Mouse (Mus musculus) adrenal gland, adult 8-10 months (tissue): ENCODE data around the gene Ccdc66. TPM values are rescaled to one million over a fixed set of nuclear protein-coding genes. Genes with fewer than 3 reads are reported as not detected.

Experiments used
- DNase-seq: peaks from one replicate; pipeline ENCODE4 v3.0.0; 2022
- total RNA-seq, 4 experiments: library from RNA; stranded (reverse); gene quantifications; 2 replicates each; pipeline ENCODE4 v1.2.4; 2022

Ccdc66 gene
- 10 to 100 TPM in 2 of 4 experiments, 1 to 10 TPM in 2; 7.7 to 14.5 (median 11.0) TPM for total RNA-seq

DNA sequence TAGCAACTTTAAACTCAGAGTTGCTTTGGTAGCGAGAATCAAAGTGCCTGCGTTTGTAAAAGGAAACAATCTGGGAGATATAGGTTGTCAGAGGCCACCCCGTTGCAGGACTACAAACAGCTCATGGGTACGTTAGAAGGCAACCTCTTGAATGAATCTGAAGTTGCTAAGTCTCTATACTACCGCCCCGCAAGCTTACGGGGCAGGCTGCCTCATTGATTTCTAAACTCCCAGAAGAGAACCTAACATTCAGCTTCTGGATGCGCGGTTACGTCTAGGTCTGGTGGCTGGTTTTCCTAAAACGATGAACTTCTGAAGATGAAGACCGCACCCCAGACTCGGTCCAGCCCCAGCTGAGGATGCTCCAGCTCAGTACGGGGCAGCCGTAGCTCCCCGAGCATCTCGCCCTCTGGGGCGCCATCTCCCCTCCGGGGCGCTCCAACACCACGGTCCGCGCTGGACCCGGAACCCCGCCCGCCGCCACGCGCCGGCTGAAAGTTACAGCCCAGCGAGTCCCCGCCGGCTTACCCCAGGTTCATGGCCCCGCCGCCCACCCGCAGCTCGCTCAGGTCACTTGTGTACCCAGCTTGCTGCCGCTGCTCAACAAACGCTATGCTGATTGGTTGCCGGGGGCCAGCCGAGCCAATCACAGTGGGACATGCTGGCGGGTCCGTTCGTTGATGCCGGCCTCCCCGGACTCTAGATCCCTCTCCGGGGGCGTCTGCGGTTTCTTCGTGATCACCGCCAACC lies at the start of gene Ccdc66:
Gene Ccdc66, minus strand, starts transcription at position 567 of the 750 bp plus-strand sequence.
- peak; percentile 96 for DNase-seq

DNA sequence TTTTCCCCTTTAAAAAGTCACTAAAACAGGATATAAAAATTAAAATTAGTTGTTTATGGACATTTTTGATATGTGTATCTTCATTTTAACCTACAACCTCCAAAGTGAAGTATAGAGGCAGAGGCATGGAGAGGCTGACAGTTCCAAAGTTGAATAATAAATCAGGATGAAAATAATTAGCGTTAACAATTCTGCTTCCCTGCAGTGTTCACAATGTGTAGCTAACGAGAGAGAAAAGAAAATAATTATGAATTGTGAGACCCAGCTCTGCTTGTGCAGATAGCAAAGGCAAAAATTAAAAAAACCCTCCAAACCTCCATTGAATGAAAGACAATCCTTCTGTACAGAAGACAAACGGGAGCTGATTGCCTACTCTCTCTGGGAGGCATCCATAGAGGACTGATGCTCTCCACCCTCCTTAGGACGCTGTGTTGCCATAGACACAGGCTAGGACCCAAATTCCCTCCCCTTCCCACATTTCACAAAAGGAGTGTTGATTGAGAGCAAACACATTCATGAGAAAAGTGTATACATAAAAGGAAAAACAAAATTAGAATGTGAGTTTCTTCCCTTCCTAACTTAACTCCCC lies 35.7 kb upstream of the Ccdc66 start:
- DNase-seq: no peak

DNA sequence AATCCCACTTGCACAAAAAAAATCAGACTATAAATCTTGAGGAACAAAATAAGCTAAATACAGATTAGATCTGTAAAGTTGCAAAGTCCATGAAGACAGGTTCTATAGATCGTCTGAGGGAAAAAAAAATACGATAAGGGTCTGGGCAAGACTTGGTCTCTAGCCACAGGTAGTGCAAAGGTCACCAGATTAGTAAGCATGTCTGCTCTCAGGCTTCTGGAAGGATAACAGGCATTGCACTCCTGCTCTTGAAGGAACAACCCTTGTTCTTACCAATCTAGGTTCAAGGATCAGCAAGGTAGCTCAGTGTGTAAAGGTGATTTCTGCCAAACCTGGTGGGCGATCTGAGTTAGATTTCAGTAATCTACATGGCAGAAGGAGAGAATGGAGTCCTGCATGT lies 28.2 kb upstream of the Ccdc66 start:
- no peak for DNase-seq

DNA sequence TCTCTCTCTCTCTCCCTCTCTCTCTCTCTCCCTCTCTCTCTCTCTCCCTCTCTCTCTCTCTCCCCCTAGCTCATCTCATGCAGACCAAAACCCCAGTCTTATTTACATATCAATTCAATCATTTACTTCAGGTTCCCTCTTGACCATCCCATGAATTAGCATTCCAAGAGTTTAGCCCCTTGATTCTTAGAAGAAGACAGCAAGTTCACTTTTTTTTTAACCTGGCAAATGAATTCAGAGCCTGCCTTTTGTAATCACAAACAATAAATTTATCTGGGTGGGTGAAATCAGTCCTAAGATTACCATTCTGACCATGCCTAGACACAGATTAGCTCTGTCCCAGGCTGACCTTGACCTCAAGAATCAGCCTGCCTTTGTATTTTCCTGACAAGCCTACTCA lies 16.3 kb upstream of the Ccdc66 start:
- no peak for DNase-seq

DNA sequence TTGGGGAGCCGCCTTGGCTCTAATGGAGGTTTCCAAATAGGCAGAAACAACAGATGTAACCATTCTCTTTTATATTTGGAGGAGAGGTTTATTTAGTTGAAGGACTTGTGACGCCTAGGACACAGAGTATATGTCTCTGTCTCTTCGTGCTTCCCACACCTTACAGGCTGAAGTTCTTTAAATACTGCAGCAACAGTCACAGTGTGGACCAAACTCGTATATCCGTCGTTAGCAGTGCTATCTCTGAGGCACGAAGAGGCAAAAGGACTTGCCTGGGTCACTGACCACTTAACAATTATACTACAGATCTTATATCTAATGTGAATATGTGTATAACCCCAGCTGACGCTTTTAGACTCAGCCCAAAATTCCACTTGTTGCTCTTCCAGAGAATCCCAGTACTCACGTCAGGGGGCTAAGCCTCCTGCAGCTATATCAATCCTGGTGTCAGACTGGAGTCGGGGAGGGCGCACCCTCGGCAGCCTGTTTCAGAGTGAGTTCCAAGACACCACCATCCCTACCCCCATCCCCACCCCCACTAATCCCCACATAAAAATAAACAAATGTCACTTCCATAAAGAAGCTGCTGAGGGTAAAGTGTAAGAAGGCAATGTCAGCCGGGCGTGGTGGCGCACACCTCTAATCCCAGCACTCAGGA lies 513 bp upstream of the Ccdc66 start:
- DNase-seq: no peak

DNA sequence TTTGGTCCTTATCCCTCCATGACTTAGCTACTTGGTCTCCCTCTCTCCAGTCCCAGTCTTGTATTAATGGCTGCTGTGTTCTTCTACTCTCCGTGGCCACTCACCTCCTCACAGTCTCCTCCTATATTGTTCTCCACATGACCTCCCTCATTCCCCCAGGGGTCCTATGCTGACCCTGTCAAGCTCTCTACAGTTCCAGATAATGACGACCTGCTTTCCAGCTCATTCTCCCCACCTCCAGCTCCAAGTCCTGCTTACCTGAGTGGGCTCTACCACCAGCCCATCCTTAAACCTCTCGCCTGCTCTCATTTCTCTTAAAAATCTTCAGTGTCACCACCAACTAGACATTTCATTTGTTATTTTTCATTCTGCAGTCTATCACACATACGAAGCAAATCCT lies 7.2 kb downstream of the Ccdc66 start:
- no peak for DNase-seq

DNA sequence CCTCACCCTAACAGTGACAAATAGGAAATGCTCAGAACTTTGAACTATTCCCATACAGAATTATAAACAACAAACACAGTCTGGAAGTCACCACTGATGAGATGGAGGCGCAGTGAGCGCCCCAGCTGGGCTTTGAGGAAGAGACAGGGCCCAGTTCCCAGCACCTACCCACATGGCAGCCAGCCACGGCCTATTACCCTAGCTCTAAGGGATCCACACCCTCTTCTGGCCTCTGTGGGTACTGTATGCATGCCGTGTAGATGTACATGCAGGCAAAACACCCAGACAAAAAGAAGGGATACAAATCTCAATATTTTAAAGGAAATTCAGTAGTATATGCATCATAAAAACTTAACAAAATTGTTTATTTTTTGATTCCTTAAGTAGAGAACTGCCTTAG lies 14.7 kb downstream of the Ccdc66 start:
- DNase-seq: no peak

DNA sequence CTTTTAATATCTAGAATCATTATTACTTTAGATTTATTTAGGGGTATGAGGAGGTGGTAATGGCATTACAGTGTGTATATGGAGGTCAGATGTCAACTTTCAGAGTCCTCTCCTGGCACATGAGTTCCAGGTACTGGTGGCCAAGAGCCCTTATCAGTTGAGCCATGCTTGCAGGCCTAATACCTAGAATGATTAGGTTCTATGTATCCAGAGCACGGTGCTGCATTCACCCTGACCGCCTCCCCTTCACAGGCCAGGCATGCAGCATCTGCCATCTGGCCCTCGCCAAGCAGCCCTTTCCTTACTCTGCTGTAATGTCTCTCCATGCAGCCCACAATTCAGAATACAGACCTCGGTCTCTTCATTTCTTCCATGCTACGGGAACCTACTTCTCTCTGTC lies 16.9 kb downstream of the Ccdc66 start:
- no peak for DNase-seq

DNA sequence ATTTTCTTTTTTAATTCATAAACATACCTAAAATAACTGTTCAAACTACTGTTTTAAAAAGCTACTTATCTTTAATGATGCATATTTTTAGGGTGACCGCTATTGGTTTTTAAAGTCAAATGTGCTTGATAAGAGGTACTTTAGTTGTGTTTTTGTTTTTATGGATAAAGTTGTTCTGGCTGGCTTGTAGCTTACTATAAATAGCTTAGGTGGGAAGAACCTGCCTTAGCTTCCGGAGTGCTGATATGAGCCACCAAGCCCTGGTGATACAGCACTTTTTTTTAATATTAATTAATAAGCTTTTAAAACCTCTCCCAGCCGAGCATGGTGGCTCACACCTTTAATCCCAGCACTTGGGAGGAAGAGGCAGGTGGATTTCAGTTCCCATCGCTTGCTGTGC lies 61.3 kb downstream of the Ccdc66 start:
- no peak for DNase-seq

DNA sequence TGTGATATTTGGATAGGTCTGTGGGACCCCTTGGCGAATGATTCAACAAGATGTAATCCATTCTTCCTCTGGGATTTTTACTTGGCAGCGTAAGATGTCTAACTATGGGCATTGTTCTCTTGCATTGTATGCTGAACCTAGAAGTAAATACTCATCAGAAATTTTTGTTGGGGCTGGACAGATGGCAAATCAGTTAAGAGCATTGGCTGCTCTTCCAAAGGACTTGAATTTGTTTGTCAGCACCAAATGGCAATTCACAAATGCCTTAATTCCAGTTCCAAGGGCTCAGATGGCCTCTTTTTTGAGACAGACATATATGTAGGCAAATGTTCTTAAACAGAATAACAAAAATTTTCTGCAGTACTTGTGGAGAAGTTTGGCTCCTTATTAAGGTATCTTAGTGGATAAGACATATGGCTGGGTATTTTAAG lies 63.4 kb downstream of the Ccdc66 start:
- no peak for DNase-seq

DNA sequence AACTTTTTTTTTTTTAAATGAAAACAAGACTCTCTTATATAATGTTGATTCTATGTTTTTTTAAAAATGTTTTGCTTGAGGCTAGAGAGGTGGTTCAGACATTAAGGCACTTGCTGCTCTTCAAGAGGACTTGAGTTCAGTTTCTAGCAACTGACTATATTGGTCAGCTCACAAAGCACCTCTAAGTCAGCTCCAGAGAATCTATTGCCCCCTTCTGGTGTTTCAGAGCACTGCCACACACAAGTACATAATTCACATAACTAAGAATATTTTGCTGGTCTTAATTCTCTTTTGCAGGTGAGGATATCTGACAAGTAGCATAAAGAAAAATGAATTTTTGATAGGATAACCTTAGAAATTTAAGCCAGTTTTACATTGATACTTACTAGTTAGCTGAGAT lies 67.3 kb downstream of the Ccdc66 start:
- no peak for DNase-seq

DNA sequence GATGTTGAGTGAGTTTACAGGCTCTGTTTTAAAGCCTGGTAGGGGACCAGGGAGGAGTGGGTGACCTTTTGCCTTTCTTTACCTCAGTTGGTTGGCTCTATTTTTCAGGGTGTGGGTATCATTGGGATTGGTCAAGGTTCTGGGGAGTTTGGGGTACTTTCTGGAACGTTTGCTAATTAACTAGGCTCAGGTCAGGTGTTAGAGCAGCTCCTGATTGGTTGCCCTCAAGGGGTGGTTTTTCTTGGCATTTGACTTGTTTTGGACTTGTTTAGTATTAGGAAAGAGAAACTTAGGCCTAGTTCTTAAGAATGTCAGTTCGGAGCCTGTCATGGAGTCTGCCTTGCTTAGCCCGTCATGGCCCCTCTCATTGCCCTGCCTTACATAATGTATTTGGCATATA lies 71.4 kb downstream of the Ccdc66 start:
- DNase-seq: no peak

DNA sequence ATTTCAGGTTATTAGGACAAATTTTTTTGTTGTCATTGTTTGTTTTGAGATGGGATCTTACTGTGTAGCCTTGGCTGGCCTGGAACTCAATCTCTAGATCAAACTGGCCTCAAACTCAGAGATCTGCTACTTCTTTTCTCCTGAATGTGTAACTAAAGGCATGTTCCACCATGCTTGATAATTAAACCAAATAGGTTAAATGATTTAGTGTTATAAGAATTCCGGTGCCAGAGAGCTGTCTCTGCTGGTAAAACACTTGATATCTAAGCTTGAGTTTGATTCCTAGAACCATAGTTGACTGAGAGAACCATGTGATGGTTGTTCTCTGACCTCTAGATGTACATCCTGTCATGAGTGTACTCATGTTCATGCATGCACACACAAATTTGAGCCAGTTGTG lies 72.1 kb downstream of the Ccdc66 start:
- DNase-seq: no peak

DNA sequence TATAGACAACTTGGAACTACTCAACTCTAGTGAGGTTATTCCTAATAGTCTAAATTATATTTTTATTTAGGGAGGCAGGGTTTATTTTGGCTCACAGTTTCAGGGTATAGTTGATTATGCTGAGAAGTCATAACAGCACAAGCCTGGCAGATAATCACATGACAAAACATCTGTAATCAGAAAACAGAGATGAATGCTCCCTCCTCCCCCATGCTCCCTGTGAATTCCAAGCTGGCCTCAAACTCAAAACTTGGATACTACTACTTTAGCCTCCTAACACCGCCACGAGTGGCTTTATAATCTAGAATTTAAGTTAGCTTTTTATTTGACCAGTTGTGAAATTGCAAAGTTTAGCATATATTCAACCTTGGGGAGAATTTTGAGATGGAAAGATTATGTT lies 76.2 kb downstream of the Ccdc66 start:
- no peak for DNase-seq

Other genes with a start within 250 kb of the Ccdc66 start
- 10 to 100 TPM; 22.5 to 32.3 (median 26.7) TPM for gene Fam208a, start 79.6 kb downstream of the Ccdc66 start, total RNA-seq
- 10 to 100 TPM in 3 of 4 experiments, 1 to 10 TPM in 1; 6.6 to 15.9 (median 11.0) TPM for gene Erc2, start 114.0 kb upstream of the Ccdc66 start, total RNA-seq